Mouse (Mus musculus) embryo, embryonic 10.5 days (tissue): Measurements from ENCODE around the gene Mpo.

ENCODE experiments used
- DNase-seq: peaks from one replicate; pipeline ENCODE4 v3.0.0-alpha.2; 2015; ENCODE audit warnings: low spot score

Mpo gene

GRCm38 (mm10) chr11:87793460-87793859 is at the start of gene Mpo:
Gene Mpo, plus strand, starts transcription at chr11:87793581.
- no peak for DNase-seq

GRCm38 (mm10) chr11:87743691-87744090 is 49.7 kb upstream of the Mpo start:
- no peak for DNase-seq

- no peak for DNase-seq
These were observed 48.4 kb upstream of the Mpo start for GRCm38 (mm10) chr11:87744964-87745363.

- DNase-seq = no peak
These were observed 47.5 kb upstream of the Mpo start for GRCm38 (mm10) chr11:87745632-87746555.

GRCm38 (mm10) chr11:87747312-87747711 is 46.1 kb upstream of the Mpo start:
- DNase-seq = no peak

GRCm38 (mm10) chr11:87747716-87748115 is 45.7 kb upstream of the Mpo start:
- DNase-seq = no peak

- DNase-seq = peak; percentile 37
These were observed 45.0 kb upstream of the Mpo start for GRCm38 (mm10) chr11:87748132-87749119.

- peak; percentile 23 for DNase-seq
These were observed 44.0 kb upstream of the Mpo start for GRCm38 (mm10) chr11:87749192-87750042.

GRCm38 (mm10) chr11:87750043-87750421 is 43.3 kb upstream of the Mpo start:
- DNase-seq = no peak

GRCm38 (mm10) chr11:87750521-87750920 is 42.9 kb upstream of the Mpo start:
- DNase-seq = no peak

GRCm38 (mm10) chr11:87751031-87751430 is 42.4 kb upstream of the Mpo start:
- no peak for DNase-seq

- no peak for DNase-seq
These were observed 41.9 kb upstream of the Mpo start for GRCm38 (mm10) chr11:87751491-87751966.

GRCm38 (mm10) chr11:87752307-87752706 is 41.1 kb upstream of the Mpo start:
- DNase-seq = no peak

- DNase-seq = no peak
These were observed 40.1 kb upstream of the Mpo start for GRCm38 (mm10) chr11:87753255-87753654.

GRCm38 (mm10) chr11:87753891-87754501 is 39.4 kb upstream of the Mpo start:
- DNase-seq = no peak

GRCm38 (mm10) chr11:87754603-87755002 is 38.8 kb upstream of the Mpo start:
- no peak for DNase-seq

GRCm38 (mm10) chr11:87755360-87756017 is 37.9 kb upstream of the Mpo start:
- DNase-seq = no peak

- DNase-seq = no peak
These were observed 37.0 kb upstream of the Mpo start for GRCm38 (mm10) chr11:87756251-87756820.

GRCm38 (mm10) chr11:87757001-87757954 is 36.1 kb upstream of the Mpo start:
- DNase-seq = no peak
